Mouse (Mus musculus) cortical plate, adult 2 months (tissue): ENCODE results near the gene Rnf146. TPM values are rescaled to one million over a fixed set of nuclear protein-coding genes. Genes with fewer than 3 reads are reported as not detected.

Experiments used
- H3K27ac ChIP-seq: fragments of 200-500 bp; 2 replicates; pipeline ENCODE4 v1.5.1; 2012; ENCODE audit warnings: low read length, control low read depth, inconsistent platforms; ENCODE audit not compliant: insufficient read depth
- H3K4me1 ChIP-seq: fragments of 200-500 bp; 2 replicates; pipeline ENCODE4 v1.6.1; 2011; ENCODE audit warnings: low read length; ENCODE audit not compliant: control insufficient read depth, insufficient read depth
- H3K4me3 ChIP-seq: fragments of 200-500 bp; 2 replicates; pipeline ENCODE4 v1.5.1; 2011; ENCODE audit warnings: mild to moderate bottlenecking, low read length, control low read depth; ENCODE audit not compliant: insufficient read depth
- CTCF ChIP-seq: fragments of 200-500 bp; IDR thresholded peaks from 2 replicates; pipeline ENCODE4 v1.5.1; 2011; ENCODE audit warnings: mild to moderate bottlenecking, control low read depth, low read length; ENCODE audit not compliant: insufficient read depth; ENCODE audit errors: extremely low read depth
- POLR2A ChIP-seq: fragments of 200-500 bp; IDR thresholded peaks from 2 replicates; pipeline ENCODE4 v1.6.1; 2011; ENCODE audit warnings: mild to moderate bottlenecking, low read length, control low read depth; ENCODE audit not compliant: insufficient read depth; ENCODE audit errors: extremely low read depth
- polyA plus RNA-seq: library from polyadenylated mRNA; depleted of rRNA; stranded (reverse); fragments of >200 nt; gene quantifications from 2 replicates; pipeline ENCODE4 v1.2.3, GENCODE M21; 2012; rRNA removed

Rnf146 gene
- polyA plus RNA-seq, 1 experiment: 91.0 TPM

GRCm38 (mm10) chr10:29302230-29302629 lies 60.0 kb downstream of the Rnf146 start:
- no peak overlapping the region for H3K27ac ChIP-seq
- no peak overlapping the region for H3K4me3 ChIP-seq
- no peaks in the 10 kb centered on the region for H3K4me1 ChIP-seq
- no peak for TF ChIP-seq CTCF
- no peak for TF ChIP-seq POLR2A

Other genes starting within 250 kb of the Rnf146 start
- gene Soga3, start 218.6 kb downstream of the Rnf146 start, polyA plus RNA-seq: 39.6 and 40.0 TPM in 2 replicates
- 9.5 and 10.1 TPM in 2 replicates for gene Gm49353, start 163.5 kb downstream of the Rnf146 start, polyA plus RNA-seq
- gene 9330159F19Rik, start 150.8 kb downstream of the Rnf146 start, polyA plus RNA-seq: 61.4 and 62.0 TPM in 2 replicates
- 25.6 and 26.2 TPM in 2 replicates for gene Echdc1, start 49.3 kb downstream of the Rnf146 start, polyA plus RNA-seq
- 6.1 and 6.9 TPM in 2 replicates for gene Rspo3, start 173.4 kb upstream of the Rnf146 start, polyA plus RNA-seq